Mouse (Mus musculus): ENCODE results near the gene Tfam. TPM values are rescaled to one million over a fixed set of nuclear protein-coding genes. Genes with fewer than 3 reads are reported as not detected.
A peak's percentile ranks its signal among the peaks of the same experiment; 100 is the strongest.

The Tfam gene
- polyA plus RNA-seq, 1 experiment: 56.3 TPM

DNA sequence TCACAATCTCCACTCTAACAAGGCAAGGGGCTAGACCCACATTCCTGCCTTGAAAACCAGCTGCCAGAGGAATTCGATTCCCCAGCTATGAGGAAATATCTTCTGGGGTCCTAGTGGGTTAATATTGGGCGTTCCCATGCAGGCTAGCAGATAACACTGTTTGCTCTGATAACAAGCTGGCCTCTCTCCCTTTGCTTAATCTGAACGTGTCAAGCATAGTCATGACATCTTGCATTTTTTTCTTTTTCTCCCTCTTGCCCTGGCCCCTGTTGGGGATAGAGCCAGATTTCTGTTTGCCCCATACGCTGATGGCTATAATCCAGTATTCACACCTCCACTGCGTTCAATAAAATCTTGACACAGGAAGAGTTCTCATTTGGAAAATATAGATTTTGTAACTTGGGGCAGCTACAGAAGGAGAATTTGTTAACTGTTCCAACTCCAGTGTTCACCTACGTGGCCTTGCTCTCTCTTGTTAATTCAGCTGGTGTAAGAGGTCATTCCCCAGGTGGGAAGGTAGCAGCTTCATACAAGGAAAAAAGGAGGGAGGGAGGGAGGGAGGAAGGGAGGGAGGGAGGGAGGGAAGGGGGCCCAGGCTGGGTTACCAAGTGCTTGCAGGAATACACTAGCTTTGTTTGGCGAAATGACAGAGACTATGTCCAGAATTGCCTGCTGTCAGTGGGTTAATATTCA lies 54.6 kb downstream of the Tfam start:
- TF ChIP-seq CTCF (IDR thresholded peaks at IDR 0.05; ENCODE audit: control insufficient read depth, insufficient read depth, insufficient replicate concordance, low read depth, low read length): no peak
- no peak for TF ChIP-seq POLR2A (IDR thresholded peaks at IDR 0.05; ENCODE audit: control insufficient read depth, low read depth, low read length)

DNA sequence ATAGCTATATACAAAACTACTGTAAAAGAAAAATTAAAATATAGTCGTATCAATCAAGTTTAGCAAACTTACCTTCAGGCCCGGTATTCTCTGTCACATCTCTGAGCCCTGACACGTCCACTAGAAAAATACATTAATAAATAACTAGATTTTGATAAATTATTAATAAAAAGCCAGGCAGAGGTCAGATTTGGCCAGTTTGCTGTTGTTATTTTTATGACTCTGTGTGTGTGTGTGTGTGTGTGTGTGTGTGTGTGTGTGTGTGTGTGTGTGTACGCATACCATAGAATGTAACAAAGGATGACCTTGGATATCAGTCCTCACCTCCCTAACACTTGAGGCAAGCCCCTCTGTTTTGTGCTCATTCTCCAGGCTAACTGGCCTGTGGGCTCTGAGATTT lies 56.1 kb downstream of the Tfam start:
- TF ChIP-seq CTCF (IDR thresholded peaks at IDR 0.05; ENCODE audit: control insufficient read depth, insufficient read depth, insufficient replicate concordance, low read depth, low read length) (no peak), POLR2A (IDR thresholded peaks at IDR 0.05; ENCODE audit: control insufficient read depth, low read depth, low read length) (no peak)
- Histone ChIP-seq H3K4me3 (ENCODE audit: control insufficient read depth, low read depth, low read length) (no peak overlapping the region), H3K36me3 (ENCODE audit: control insufficient read depth, insufficient read depth, low read length) (no peaks in the 10 kb centered on the region), H3K27ac (ENCODE audit: control insufficient read depth, insufficient read depth, low read depth, low read length) (no peak overlapping the region), H3K27me3 (ENCODE audit: control insufficient read depth, insufficient read depth, low read length) (no peaks in the 10 kb centered on the region), H3K4me1 (ENCODE audit: control insufficient read depth, insufficient read depth, low read length) (peaks cover 5% of the 10 kb centered on the region)

More for the DNA sequence above, 54.6 kb downstream of the Tfam start:
- no peaks in the 10 kb centered on the region for H3K27me3 ChIP-seq (ENCODE audit: control insufficient read depth, insufficient read depth, low read length)
- no peak overlapping the region for H3K4me3 ChIP-seq (ENCODE audit: control insufficient read depth, low read depth, low read length)
- no peak overlapping the region for H3K27ac ChIP-seq (ENCODE audit: control insufficient read depth, insufficient read depth, low read depth, low read length)
- peaks cover 5% of the 10 kb centered on the region for H3K4me1 ChIP-seq (ENCODE audit: control insufficient read depth, insufficient read depth, low read length)
- no peaks in the 10 kb centered on the region for H3K36me3 ChIP-seq (ENCODE audit: control insufficient read depth, insufficient read depth, low read length)

DNA sequence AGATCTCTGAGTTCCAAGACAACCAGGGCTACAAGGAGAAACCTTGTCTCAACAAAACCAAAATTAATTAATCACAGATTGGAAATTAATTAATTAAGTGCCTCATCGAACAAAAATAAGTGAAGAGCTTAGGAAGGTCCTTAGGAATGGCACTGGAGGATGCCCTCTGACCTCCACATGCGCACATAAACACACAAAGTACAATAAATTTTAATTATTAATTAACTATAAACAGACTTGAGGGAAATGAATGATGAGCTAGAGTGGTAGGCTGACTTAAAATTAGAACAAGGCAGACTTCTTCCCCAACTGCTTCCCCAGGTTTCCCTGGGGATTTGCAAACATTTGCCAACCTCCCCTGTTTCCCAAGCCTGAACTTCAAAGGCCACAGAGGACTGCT lies 57.0 kb downstream of the Tfam start:
- H3K27me3 ChIP-seq (ENCODE audit: control insufficient read depth, insufficient read depth, low read length): no peaks in the 10 kb centered on the region

DNA sequence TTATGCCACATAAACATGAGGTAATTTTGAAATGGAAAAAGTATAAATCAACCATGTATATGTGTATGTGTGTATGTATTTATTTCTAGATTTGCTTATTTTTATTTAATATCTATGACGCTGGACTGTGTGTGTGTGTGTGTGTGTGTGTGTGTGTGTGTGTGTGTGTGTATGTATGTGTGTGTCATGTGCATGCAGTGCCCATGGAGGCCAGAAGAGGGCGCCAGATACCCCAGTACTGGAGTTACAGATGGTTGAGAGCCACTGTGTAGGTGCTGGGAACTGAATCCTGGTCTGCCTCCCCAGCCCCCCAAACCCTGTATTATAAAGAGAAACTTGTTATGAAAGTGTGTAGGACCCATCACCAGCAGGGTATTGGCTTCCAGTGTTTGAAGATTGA lies 58.0 kb downstream of the Tfam start:
- TF ChIP-seq POLR2A (IDR thresholded peaks at IDR 0.05; ENCODE audit: control insufficient read depth, low read depth, low read length) (no peak), CTCF (IDR thresholded peaks at IDR 0.05; ENCODE audit: control insufficient read depth, insufficient read depth, insufficient replicate concordance, low read depth, low read length) (peak; percentile 79; the same call in 1 of the 2 replicates)
- no peak overlapping the region for H3K27ac ChIP-seq (ENCODE audit: control insufficient read depth, insufficient read depth, low read depth, low read length)
- no peaks in the 10 kb centered on the region for H3K27me3 ChIP-seq (ENCODE audit: control insufficient read depth, insufficient read depth, low read length)
- no peaks in the 10 kb centered on the region for H3K36me3 ChIP-seq (ENCODE audit: control insufficient read depth, insufficient read depth, low read length)
- H3K4me3 ChIP-seq (ENCODE audit: control insufficient read depth, low read depth, low read length): no peak overlapping the region
- no peaks in the 10 kb centered on the region for H3K4me1 ChIP-seq (ENCODE audit: control insufficient read depth, insufficient read depth, low read length)

More for the DNA sequence above, 57.0 kb downstream of the Tfam start:
- Histone ChIP-seq H3K27ac (ENCODE audit: control insufficient read depth, insufficient read depth, low read depth, low read length) (no peak overlapping the region), H3K4me3 (ENCODE audit: control insufficient read depth, low read depth, low read length) (no peak overlapping the region), H3K4me1 (ENCODE audit: control insufficient read depth, insufficient read depth, low read length) (0 out of 2 replicates have a peak, but pooled peaks cover 2% of the 10 kb centered on the region), H3K36me3 (ENCODE audit: control insufficient read depth, insufficient read depth, low read length) (no peaks in the 10 kb centered on the region)
- TF ChIP-seq CTCF (IDR thresholded peaks at IDR 0.05; ENCODE audit: control insufficient read depth, insufficient read depth, insufficient replicate concordance, low read depth, low read length): no peak
- no peak for TF ChIP-seq POLR2A (IDR thresholded peaks at IDR 0.05; ENCODE audit: control insufficient read depth, low read depth, low read length)

GRCm38 (mm10) chr10:71177201-71177600 lies 60.9 kb downstream of the Tfam start:
- H3K4me1 ChIP-seq (ENCODE audit: control insufficient read depth, insufficient read depth, low read length): no peaks in the 10 kb centered on the region
- TF ChIP-seq CTCF (IDR thresholded peaks at IDR 0.05; ENCODE audit: control insufficient read depth, insufficient read depth, insufficient replicate concordance, low read depth, low read length) (no peak), POLR2A (IDR thresholded peaks at IDR 0.05; ENCODE audit: control insufficient read depth, low read depth, low read length) (no peak)
- H3K27me3 ChIP-seq (ENCODE audit: control insufficient read depth, insufficient read depth, low read length): no peaks in the 10 kb centered on the region
- no peak overlapping the region; the same call in 1 of the 2 replicates for H3K27ac ChIP-seq (ENCODE audit: control insufficient read depth, insufficient read depth, low read depth, low read length)
- H3K36me3 ChIP-seq (ENCODE audit: control insufficient read depth, insufficient read depth, low read length): no peaks in the 10 kb centered on the region
- no peak overlapping the region for H3K4me3 ChIP-seq (ENCODE audit: control insufficient read depth, low read depth, low read length)

GRCm38 (mm10) chr10:71176341-71176740 lies 61.7 kb downstream of the Tfam start:
- H3K4me3 ChIP-seq (ENCODE audit: control insufficient read depth, low read depth, low read length): no peak overlapping the region
- H3K27ac ChIP-seq (ENCODE audit: control insufficient read depth, insufficient read depth, low read depth, low read length): no peak overlapping the region
- TF ChIP-seq CTCF (IDR thresholded peaks at IDR 0.05; ENCODE audit: control insufficient read depth, insufficient read depth, insufficient replicate concordance, low read depth, low read length) (no peak), POLR2A (IDR thresholded peaks at IDR 0.05; ENCODE audit: control insufficient read depth, low read depth, low read length) (no peak)
- H3K36me3 ChIP-seq (ENCODE audit: control insufficient read depth, insufficient read depth, low read length): no peaks in the 10 kb centered on the region
- H3K4me1 ChIP-seq (ENCODE audit: control insufficient read depth, insufficient read depth, low read length): no peaks in the 10 kb centered on the region
- H3K27me3 ChIP-seq (ENCODE audit: control insufficient read depth, insufficient read depth, low read length): no peaks in the 10 kb centered on the region

Other genes with a start within 250 kb of the Tfam start
- 3.1 and 3.2 TPM in 2 replicates for gene Bicc1, start 78.6 kb downstream of the Tfam start, polyA plus RNA-seq (2012; rRNA removed)
- 5.9 and 8.6 TPM in 2 replicates for gene Ube2d1, start 47.0 kb upstream of the Tfam start, polyA plus RNA-seq (2012; rRNA removed)
- gene Cisd1, start 106.7 kb upstream of the Tfam start, polyA plus RNA-seq (2012; rRNA removed): 35.4 and 42.1 TPM in 2 replicates
- 4.5 and 5.3 TPM in 2 replicates for gene Ipmk, start 109.5 kb upstream of the Tfam start, polyA plus RNA-seq (2012; rRNA removed)